Mouse (Mus musculus) thymus, postnatal 36 days (tissue): ENCODE measurements around the gene Itgb3.
A peak's percentile ranks its signal among the peaks of the same experiment; 100 is the strongest.

Experiments
- DNase-seq, 2 experiments: peaks; one replicate each; pipeline ENCODE4 v3.0.0; 2022; ENCODE audit warnings: mixed read lengths in 2 of 2

The Itgb3 gene

GRCm38 (mm10) chr11:104661531-104662205, 53.9 kb downstream of the Itgb3 start:
- peak; percentile 62 to 64 for DNase-seq

DNA sequence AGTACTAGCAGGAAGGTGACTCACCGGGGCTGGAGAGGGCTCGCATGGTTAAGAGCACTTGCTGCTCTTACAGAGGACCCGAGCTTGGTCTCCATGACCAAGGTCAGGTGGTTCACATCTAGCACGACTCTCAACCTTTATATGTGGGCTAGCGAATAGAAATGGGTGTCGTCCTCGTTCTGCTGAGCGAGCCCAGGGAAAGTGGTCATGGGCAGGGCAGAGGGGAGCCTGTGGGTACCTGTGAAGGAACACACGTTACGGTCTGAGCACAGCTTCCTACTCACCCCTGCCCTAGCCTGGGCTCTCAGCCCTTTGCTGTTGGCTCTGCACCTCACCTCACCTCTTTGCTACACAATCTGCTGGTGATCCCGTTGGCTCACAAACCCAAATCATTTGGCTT, 54.8 kb downstream of the Itgb3 start:
- DNase-seq: no peak

DNA sequence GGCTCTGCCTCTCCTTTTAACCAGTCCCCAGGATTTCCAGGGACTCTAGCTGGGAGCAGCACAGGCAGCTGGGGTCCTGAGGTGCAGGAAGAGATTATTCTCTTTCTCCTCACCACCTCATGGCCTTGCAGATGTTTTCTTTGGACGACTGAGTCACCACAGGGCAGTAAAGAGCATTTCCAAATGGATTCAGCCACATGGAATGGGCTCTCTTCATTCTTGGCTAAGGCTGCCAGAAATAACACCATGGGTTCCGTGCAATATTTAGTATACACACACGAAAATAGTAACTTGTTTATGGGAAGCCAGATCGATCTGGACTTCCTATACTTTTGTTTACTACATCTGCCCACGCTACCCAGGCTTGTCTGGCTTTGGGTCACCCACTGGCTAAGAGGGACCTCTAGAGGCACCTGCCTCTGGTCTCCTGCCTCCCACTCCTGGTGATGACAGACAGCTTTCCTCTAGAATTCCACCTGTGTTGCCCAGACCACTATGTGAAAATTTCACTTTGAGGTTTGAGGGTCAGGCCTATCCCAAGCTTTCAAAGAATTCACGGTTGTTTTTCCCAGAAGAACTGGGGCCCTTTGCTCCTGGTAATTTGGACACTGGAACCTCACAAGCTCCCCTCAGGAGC, 55.6 kb downstream of the Itgb3 start:
- no peak for DNase-seq

DNA sequence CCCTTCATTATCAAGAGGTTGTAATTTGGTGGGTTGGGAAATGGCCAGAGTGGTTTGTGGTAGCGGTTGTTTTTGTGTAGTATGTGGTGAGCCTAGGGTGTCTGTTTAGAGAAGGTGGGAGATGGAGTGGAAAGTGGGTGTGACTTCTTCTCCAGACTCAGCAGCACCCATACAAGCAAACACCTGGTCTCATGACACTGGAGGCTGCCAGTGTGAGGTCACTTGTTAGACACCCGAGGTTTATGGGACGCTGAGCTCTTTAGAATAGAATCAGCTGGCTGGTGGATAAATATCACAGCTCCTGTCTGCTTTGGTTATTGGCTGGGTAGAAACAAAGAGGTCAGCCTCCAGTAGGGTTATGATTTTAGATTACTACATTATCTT, 56.1 kb downstream of the Itgb3 start:
- peak in 1 of 2 experiments; percentile 18 for DNase-seq

DNA sequence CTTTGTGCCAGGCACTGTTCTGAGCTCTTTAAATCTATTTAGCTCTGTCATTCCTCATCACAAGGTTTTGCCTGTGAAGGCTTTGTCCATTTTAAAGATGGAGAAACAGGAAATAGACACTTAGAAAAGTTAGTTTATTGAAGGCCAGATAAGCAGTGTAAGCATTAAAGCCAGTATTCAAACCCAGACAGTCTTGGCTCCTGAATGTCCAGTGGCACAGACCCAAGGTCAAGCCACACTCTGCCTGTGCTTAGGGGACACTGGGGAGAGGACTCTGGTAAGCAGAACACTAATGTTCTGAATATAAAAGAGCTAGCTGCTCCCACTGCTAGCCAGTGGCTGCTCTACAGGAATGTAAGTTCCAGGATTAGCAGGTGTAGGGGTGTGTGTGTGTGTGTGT, 56.6 kb downstream of the Itgb3 start:
- DNase-seq: no peak

GRCm38 (mm10) chr11:104667399-104667798, 59.6 kb downstream of the Itgb3 start:
- peak; percentile 54 to 65 for DNase-seq

GRCm38 (mm10) chr11:104673412-104673811, 65.6 kb downstream of the Itgb3 start:
- DNase-seq: no peak

DNA sequence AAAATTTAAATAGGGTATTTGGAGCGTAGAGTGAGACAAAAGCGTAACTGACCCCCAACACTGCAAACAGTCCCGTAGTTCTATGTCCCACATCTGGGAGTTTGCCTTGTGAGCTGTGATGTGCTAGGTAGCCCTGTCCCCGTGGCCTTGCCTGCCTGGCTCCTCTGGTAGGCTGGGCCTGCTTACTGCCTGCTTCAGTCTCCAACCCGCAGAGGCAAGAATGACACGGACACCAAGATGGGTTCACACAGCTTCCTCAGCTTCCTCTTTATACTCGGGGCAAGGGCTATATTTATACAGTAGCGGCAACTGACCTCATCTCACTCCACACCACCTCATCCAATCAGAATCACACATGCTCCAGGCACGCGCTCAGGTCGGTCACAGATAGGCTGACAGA, 67.0 kb downstream of the Itgb3 start:
- DNase-seq: no peak

- DNase-seq: no peak
Measured at GRCm38 (mm10) chr11:104685548-104685947, 77.7 kb downstream of the Itgb3 start, which contains the start of gene Gm11639. Gene Gm11639 (plus strand): TSS chr11:104685707.

DNA sequence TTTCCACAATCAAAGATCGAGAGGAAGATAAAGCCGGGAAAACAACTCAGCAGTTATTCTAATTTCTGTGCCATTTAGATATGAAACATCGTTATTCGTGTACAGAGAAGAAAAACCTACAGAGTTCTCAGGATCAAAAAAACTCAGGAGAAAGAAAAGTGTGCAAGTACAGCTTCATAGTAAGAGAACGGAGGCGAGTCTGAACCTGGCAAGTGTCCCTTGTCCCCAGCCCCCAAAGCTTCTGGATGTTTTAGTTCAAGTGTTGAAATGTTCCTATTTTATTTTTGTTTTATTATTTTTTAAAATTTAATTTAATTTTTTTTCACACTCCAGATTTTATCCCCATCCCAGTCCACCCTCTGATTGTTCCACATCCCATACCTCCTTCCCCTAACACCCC, 85.4 kb downstream of the Itgb3 start:
- no peak for DNase-seq

DNA sequence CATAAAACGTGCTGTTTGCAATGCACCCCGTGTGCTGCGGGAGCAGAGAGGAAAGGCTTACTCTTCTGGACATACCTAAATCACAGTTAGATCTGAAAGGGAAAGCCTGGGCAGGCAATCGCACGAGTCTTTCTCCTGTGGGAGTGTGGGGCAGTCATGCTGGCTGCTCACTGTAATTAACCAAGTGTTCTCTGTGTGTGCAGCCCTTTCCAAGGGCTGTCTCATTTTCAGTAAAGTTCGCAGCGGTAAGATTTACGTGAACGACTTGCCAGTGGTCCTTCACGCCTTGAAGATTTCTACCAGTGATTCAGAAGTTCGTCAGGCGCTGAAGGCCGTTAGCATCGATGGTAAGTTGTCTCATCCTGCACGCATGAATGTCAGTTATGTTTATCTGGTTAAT, 96.3 kb downstream of the Itgb3 start:
- DNase-seq: no peak

DNA sequence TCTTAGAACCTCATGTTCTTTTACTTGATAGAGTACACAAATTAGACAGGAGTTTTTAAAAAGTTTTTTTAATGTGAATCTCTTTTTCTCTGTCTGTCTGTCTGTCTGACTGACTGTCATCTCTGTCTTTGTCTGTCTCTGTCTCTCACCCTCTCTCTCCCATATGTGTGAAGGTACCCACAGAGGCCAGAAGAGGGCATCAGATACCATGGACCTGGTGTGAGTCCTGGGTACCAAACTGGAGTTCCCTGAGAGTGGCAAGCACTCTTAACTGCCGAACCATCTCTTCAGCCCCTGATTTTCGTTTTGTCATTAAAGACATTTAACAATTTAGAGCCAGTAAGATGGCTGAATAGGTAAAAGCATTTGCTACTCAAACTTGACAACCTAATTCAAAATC, 99.3 kb downstream of the Itgb3 start:
- no peak for DNase-seq
